Mouse (Mus musculus) thymus, postnatal 25 days (tissue): ENCODE results near the gene Mrpl20.

Experiments used
- DNase-seq: peaks from one replicate; pipeline ENCODE4 v3.0.0; 2022

The Mrpl20 gene

DNA sequence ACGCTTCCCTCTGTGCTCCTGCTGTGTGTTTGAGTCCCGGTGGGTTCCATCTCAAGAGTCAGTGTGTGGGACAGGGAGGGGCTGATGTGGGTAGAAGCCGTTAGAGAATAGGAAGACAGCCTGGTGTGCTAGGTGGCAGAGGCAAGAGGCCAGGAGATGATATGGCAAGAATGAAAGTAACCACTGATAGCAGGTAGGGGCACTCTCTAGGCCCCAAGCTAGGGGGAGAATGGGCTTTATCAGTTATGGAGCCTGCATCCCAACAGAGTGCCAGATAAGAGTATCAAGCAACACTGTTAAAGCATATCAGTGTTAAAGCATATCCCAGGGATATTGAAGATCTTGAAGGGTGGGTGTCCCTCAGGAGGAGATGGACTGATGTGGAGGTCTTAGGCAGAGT is 54.2 kb downstream of the Mrpl20 start:
- DNase-seq, result no peak

DNA sequence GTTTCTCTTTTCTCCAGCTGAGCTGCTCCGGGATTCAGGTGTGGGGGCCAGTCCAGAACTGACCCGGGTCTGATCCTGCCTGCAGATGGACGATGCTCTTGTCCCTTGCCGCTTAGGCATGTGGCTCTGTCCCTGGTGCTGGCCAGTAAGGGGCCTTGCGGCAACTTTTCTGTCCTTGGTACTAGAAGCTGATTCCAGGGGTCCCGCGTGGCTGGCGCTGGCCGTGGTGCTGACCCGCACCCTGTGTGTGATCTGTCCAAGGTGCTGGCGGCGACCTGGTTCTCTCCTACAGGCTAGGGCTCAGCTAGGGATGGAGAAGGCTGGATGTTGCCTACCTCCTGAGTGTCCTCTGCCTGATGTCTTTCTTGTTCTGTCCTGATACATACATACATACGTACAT is 56.6 kb downstream of the Mrpl20 start:
- peak; percentile 49 for DNase-seq
